Mouse (Mus musculus): ENCODE results near the gene Vmn2r17.

- TF ChIP-seq POLR2A (IDR thresholded peaks at IDR 0.05; ENCODE audit: low read depth, low read length) = no peak
- TF ChIP-seq CTCF (conservative IDR thresholded peaks at IDR 0.05; ENCODE audit: insufficient read depth, insufficient read length, low read depth, low read length) = peak; percentile 51
Observed at GRCm38 (mm10) chr5:109506729-109507128, 87.2 kb downstream of the Vmn2r17 start.

Data from kidney, adult 2 months (tissue).